Mouse (Mus musculus) left cerebral cortex, postnatal 36 days (tissue): ENCODE measurements at regions not wholly inside any gene's neighbourhood (a gene's known extent, or its start where the extent isn't known, plus 50 kb on each side); places are given as distances from the start of the nearest gene placed in this dataset.

Source experiments
- DNase-seq, 2 experiments: peaks; one replicate each; pipeline ENCODE4 v3.0.0; 2021 to 2022; ENCODE audit warnings: low spot score in 2 of 2, mixed read lengths in 1 of 2
- intact Hi-C: fragments of 180-260 bp; cut with DNase I; formaldehyde crosslinking; loops from one replicate; pipeline ENCODE4 v1.15.1; 2025

DNA sequence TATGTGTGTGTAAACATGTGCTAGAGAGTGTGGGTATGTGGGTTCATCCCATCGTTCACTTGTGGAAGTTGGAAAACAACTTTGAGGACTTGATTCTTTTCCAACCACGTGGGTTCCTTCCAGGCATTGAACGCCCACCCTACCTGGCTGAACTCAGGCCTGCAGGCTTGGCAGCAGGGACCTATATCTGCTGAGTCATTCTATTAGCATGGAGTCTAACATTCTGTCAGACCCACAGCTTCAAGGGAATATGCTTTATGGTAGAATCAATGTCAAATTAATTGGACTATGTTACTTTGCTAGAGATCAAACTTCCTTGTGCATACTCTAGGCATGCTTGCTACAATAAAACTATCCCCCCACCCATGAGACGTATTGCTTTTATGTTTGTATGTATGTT, 56.1 kb upstream of the Ep300 start:
- no peak for DNase-seq
- intact Hi-C loops = no loop called here

DNA sequence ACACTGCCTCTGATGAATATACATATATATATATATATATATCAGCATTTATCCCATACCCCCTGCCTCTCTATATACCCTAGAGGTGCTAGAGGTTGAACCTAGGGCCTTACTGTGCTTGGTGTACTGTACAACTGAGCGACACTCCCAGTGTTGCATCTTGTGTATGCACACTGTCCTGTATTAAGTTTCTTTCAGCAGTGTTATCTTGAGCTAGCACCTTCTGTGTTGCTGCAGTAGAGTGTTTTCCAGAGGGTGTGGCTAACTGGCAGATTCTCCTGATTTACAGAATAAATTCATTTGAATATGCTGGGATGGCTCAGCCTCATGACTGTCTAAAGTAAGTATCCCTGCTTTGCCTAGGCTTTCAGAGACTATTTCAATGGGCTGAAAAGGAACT, 54.7 kb upstream of the Ep300 start:
- intact Hi-C loops = loop anchor here (5.0 kb wide), 1 partner anchor 37 kb away; no protein-coding TSS in a partner anchor
- DNase-seq = no peak

GRCm38 (mm10) chr15:81534546-81534945, 50.6 kb upstream of the Ep300 start:
- no peak for DNase-seq
- intact Hi-C loops = loop anchor here (5.0 kb wide), 1 partner anchor 33 kb away; no protein-coding TSS in a partner anchor
